Mouse (Mus musculus) gastrocnemius, postnatal 36 days (tissue): ENCODE data around the gene Cdh1. TPM values are rescaled to one million over a fixed set of nuclear protein-coding genes. Genes with fewer than 3 reads are reported as not detected.
"Not testable (repeated sequence)": the region's sequence is repeated elsewhere in the genome, so short reads cannot be mapped to it uniquely, and the experiment has no call there.

ENCODE experiments used
- DNase-seq, 2 experiments: peaks; one replicate each; pipeline ENCODE4 v3.0.0; 2022
- intact Hi-C: fragments of 180-260 bp; cut with DNase I; formaldehyde crosslinking; loops from one replicate; pipeline ENCODE4 v1.15.1; 2025
- long read RNA-seq, 2 experiments: library from polyadenylated mRNA; stranded (forward); transcript quantifications; one replicate each; pipeline ENCODE4 v2.0.0; 2021
- total RNA-seq, 2 experiments: library from RNA; stranded (reverse); gene quantifications; 2 replicates each; pipeline ENCODE4 v1.2.3; 2021

Gene Cdh1
- under 1 TPM; 0.18 to 0.37 TPM for total RNA-seq
- long read RNA-seq, experiment 1, result 0 reads
- long read RNA-seq, experiment 2, partial matches to known transcripts, result 0 of 1 reads
- long read RNA-seq, experiment 2, other reads (novel, unspliced or antisense), result 1 of 1 reads

DNA sequence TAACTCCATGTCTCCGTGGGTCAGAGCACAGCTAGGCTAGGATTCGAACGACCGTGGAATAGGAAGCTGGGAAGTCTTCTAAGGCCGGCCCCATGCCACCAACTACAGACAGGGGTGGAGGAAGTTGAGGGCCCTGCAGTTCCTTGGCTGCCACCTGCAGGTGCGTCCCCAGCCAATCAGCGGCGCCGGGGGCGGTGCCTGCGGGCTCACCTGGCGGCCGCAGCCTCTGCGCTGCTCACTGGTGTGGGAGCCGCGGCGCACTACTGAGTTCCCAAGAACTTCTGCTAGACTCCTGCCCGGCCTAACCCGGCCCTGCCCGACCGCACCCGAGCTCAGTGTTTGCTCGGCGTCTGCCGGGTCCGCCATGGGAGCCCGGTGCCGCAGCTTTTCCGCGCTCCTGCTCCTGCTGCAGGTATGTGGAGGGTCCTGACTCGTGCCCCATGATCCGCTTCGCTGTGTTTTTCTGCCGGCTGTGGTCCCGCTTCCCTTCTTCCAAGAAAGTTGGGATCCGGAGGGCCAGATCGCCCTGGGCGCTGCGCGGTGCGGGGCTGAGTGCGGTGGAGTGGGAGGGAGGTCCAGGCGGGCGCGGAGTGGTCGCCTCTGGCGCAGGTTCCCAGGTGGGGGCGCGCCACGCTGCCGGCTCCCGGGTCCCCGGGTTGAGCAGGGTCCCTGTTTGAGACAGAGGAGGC, at the start of gene Cdh1:
Cdh1 (plus strand) TSS at position 221 of the 689 bp plus-strand sequence.
- DNase-seq, result no peak
- intact Hi-C loops, result no loop called here

DNA sequence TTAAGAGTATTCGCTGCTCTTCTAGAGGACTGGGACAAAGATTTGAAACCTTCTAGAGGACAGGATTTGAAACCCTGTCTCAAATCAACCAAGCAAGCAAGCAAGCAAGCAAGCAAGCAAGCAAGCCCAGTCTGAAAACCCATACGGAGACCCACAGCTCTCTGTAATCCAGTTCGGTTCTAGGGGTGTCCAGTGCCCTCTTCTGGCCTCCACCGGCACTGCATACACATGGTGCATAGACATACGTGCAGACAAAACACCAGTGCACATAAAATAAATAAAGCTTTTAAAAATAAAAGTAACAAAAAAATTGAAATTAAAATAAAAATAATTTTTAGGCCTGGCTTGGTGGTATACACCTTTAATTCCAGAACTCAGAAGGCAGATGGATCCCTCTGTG, 49.1 kb upstream of the Cdh1 start:
- intact Hi-C loops, result no loop called here
- DNase-seq, result no peak

- no peak for DNase-seq
- intact Hi-C loops, result no loop called here
Measured at GRCm38 (mm10) chr8:106556068-106556645, 47.0 kb upstream of the Cdh1 start.

DNA sequence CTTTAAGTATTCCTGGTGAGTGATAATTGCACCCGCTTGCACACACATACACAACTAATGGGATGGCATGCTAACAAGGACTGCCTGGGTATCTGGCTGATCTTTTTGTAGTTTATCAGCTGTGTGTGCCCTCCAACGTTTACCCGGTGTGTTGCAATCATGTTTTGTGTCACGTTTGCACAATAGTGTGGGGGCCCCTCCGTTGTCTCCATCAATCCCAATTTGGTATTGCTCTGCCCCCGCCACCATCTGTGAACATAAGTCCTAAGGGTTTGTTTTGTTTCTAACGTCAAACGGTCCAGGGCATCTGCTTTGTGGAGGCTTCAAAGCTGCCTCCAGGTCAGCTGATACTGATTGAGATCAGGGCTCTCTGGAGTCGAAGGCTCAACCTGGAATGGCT, 43.3 kb upstream of the Cdh1 start:
- DNase-seq, result no peak
- intact Hi-C loops, result no loop called here

GRCm38 (mm10) chr8:106561097-106561865, 41.9 kb upstream of the Cdh1 start:
- DNase-seq, result peak; percentile 49 to 51
- intact Hi-C loops, result loop anchor here (1.0 kb wide), 1 partner anchor 87 kb away; no protein-coding TSS in a partner anchor

- peak; percentile 10 to 18 for DNase-seq
- intact Hi-C loops, result no loop called here
Measured at GRCm38 (mm10) chr8:106563691-106564182, 39.4 kb upstream of the Cdh1 start.

DNA sequence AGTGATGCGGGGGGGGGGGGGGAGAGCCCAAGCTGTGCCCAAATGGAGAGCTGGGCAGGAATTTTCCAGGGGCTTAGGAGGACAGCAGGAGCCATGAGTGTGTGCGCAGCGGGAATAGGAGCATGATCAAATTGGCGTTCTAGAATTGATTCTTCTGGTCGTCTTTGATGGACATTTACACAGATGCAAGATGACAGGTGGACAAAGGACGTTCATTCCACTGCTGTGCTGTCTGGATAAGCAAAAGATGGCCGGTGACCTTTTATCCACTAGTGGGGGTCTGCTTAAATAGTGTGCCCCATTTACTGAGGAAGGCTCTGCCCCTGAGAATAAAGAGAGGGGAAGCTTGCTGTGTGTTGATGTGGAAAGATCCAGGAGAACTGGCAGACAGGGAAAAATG, 34.1 kb upstream of the Cdh1 start:
- intact Hi-C loops, result no loop called here
- no peak for DNase-seq

- DNase-seq, result no peak
- intact Hi-C loops, result no loop called here
Measured at GRCm38 (mm10) chr8:106570386-106570785, 32.8 kb upstream of the Cdh1 start.

- intact Hi-C loops, result no loop called here
- DNase-seq, result no peak
Measured at GRCm38 (mm10) chr8:106571551-106572172, 31.5 kb upstream of the Cdh1 start.

- intact Hi-C loops, DNase-seq: not testable (repeated sequence)
Measured at GRCm38 (mm10) chr8:106572175-106572574, 31.0 kb upstream of the Cdh1 start.

GRCm38 (mm10) chr8:106573168-106573567, 30.0 kb upstream of the Cdh1 start, which contains the start of gene Gm10073:
Gm10073 (minus strand) TSS chr8:106573461.
- intact Hi-C loops, DNase-seq: not testable (repeated sequence)

DNA sequence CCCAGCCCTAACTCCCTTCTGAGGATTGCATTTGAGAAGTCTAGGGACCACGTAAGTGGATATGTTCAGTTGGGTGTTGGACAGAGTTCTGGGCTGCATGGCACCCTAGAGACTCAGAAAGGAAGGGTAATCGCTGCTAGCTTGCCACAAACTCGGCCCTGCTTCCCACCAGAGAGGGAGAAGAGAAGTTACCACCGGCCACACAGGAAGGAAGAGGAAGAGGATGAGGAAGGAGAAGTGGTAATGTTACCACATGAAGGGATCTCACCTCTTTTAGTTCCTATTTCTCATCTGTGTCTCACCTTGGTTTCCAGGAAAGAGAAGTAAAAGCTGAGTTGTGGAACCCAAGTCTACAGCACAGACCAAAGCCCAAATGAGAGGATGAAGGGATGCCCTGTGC, 28.9 kb upstream of the Cdh1 start:
- DNase-seq, result no peak
- intact Hi-C loops, result no loop called here

- DNase-seq, result peak in 1 of 2 experiments; percentile 15
Measured at GRCm38 (mm10) chr8:106576849-106577555, 26.1 kb upstream of the Cdh1 start.

GRCm38 (mm10) chr8:106579510-106579909, 23.6 kb upstream of the Cdh1 start:
- DNase-seq, result no peak
- intact Hi-C loops, result no loop called here

More at GRCm38 (mm10) chr8:106576849-106577555, 26.1 kb upstream of the Cdh1 start:
- intact Hi-C loops, result no loop called here

DNA sequence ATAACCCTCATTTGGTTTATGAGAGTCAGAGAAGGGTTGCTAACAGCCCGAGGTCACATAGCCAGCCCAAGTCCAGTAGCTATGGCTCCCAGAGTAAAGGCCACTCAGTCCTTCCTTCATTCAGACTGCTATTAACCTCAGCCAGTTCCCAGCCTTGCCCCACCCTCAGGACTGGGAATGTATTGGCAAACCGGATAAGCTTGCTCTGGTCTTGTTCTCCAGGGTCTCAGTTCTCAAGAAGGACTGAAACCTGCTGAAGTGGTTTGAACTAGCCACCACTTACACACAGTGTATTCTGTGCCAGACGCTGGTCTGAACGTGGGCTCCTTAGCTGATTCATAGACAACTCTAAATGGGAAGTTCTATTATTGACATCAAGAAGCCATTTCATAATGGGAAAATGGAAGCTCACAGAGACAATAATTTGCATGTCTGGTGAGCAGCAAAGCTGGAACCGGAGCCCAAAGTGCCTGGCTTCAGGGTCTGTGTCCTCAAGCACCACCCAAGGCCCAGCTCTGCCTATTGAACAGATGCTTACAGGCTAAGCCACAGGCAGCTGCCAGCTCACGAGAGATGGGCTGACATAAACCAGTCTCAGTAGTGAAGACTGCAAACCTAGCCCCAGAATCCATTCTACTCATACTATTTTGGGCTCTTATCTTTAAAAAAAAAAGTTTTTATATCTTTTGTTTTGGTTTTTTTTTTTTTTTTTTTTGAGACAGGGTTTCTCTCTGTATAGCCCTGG, 21.6 kb upstream of the Cdh1 start:
- intact Hi-C loops, result no loop called here

GRCm38 (mm10) chr8:106584942-106585670, 18.0 kb upstream of the Cdh1 start:
- no peak for DNase-seq

More for the DNA sequence above, 21.6 kb upstream of the Cdh1 start:
- DNase-seq, result no peak

DNA sequence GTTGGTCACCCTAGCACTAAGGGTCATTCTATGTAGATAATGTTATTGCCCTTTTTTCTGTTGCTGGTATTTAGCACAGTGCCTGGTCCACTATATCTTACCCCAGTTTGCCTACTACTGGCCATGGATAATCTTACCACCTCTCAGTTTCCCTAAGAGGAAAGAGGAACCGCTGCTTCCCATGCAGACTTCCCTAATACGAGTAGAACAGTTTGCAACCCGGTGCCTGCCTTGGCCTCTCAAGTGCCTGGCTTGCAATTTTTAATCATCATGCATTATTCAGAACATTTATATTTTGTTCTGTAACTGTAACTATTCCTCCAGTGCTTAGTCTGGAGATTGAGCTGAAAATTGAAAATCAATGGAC, 17.5 kb upstream of the Cdh1 start:
- DNase-seq, result no peak
- intact Hi-C loops, result no loop called here

More at GRCm38 (mm10) chr8:106584942-106585670, 18.0 kb upstream of the Cdh1 start:
- intact Hi-C loops, result no loop called here

DNA sequence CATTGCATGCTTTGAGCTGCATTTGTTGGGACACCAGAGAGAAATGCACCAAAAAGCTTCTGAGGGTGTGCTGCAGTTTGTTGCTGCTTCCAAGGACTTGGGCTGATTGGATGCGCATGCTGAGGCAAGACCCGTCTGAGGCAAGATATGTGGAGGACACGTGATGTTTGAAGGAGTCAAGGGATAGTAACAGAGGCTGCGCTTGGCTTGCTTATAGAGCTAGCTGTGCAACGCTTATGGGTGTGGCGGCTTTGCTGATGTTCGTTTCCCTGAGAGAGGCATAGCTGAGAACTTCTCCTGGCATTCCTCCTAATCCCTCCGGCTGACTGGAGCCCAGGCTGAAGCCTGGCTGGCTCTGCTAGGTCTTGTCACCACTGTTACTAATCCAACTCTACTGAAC, 16.3 kb upstream of the Cdh1 start:
- intact Hi-C loops, result no loop called here
- no peak for DNase-seq
